Mouse (Mus musculus) lung, adult 2 months (tissue): ENCODE measurements around the gene Dnah3.

Experiments
- CTCF ChIP-seq: fragments of 200-500 bp; IDR thresholded peaks from 2 replicates; pipeline ENCODE4 v1.5.1; 2011; ENCODE audit warnings: mild to moderate bottlenecking, low read length, control low read depth; ENCODE audit not compliant: insufficient read depth
- POLR2A ChIP-seq: fragments of 200-500 bp; IDR thresholded peaks from 2 replicates; pipeline ENCODE4 v1.6.1; 2011; ENCODE audit warnings: low read depth, mild to moderate bottlenecking, control low read depth, low read length, borderline replicate concordance; ENCODE audit errors: extremely low read depth

- no peak for TF ChIP-seq CTCF
- no peak for TF ChIP-seq POLR2A
Measured at GRCm38 (mm10) chr7:120055479-120055878, 39.6 kb downstream of the Dnah3 start.
